8 mouse cellular contexts compared by ENCODE assay signal in genomic region chr8:95204039-95204380, GRCm38 (mm10). TPM values are rescaled to one million over a fixed set of nuclear protein-coding genes. Genes with fewer than 3 reads are reported as not detected.
DNase-seq lines count a peak whose midpoint lies in the region; ATAC-seq lines count a peak whose summit lies in the region.

No protein-coding gene starts in this region.

- H3K27ac ChIP-seq in liver, embryonic 12.5 days = no peak overlapping the region
- no peak overlapping the region for H3K27ac ChIP-seq in limb, embryonic 10.5 days

- H3K4me1 ChIP-seq in liver, embryonic 12.5 days = no peaks in the 10 kb centered on the region
- no peaks in the 10 kb centered on the region for H3K4me1 ChIP-seq in limb, embryonic 10.5 days

- no peak overlapping the region for H3K4me2 ChIP-seq in liver, embryonic 12.5 days

- peak; percentile 53 for DNase-seq in liver
- peak; percentile 82 for DNase-seq in embryo, embryonic 11 days
- peak; percentile 49 for DNase-seq in kidney, adult 11 months
- DNase-seq in limb, embryonic 10.5 days (ENCODE audit: low spot score) = peak; percentile 90
- peak; percentile 33 for DNase-seq in monocyte, adult 2 months (ENCODE audit: low read depth in 1 of 2, low spot score in 2 of 2)
- peak; percentile 33 to 51 for DNase-seq in spleen, postnatal 14 days (ENCODE audit: low spot score in 2 of 2)

- no peaks in the 10 kb centered on the region for H3K27me3 ChIP-seq in liver, embryonic 12.5 days (replicated peaks)
- 0 out of 2 replicates have a peak, but pooled peaks cover 4% of the 10 kb centered on the region for H3K27me3 ChIP-seq in limb, embryonic 10.5 days (ENCODE audit: low read depth, poor library complexity, severe bottlenecking)

- H3K4me3 ChIP-seq in liver, embryonic 12.5 days = no peak overlapping the region
- no peak overlapping the region for H3K4me3 ChIP-seq in limb, embryonic 10.5 days

- H3K36me3 ChIP-seq in liver, embryonic 12.5 days = no peaks in the 10 kb centered on the region
- no peaks in the 10 kb centered on the region for H3K36me3 ChIP-seq in limb, embryonic 10.5 days

- H3K9ac ChIP-seq in liver, embryonic 12.5 days = no peak overlapping the region

- WGBS in liver, embryonic 12.5 days (ENCODE audit: insufficient replicate concordance) = 21% methylated on average over 10 of the region's 10 CpGs
- 17% methylated on average over 10 of the region's 10 CpGs for WGBS in limb, embryonic 10.5 days

- H3K9me3 ChIP-seq in liver, embryonic 12.5 days (replicated peaks) = no peaks in the 10 kb centered on the region
- no peaks in the 10 kb centered on the region for H3K9me3 ChIP-seq in limb, embryonic 10.5 days (replicated peaks)

- ATAC-seq in liver, embryonic 12.5 days = no peak
- peak; percentile 88 for ATAC-seq in granulocyte monocyte progenitor cell, adult 5-6 weeks (replicated peaks; ENCODE audit: poor library complexity, severe bottlenecking)

RNA-seq across cellular contexts. Expression of gene Kifc3, which starts 1.4 kb away (rescaled TPM):
- 6.2 and 8.8 TPM in 2 replicates for polyA plus RNA-seq in liver, embryonic 12.5 days (2016; fragmentation: Nextera tagmentation; extraction: Ambion mirVana)
- total RNA-seq in granulocyte monocyte progenitor cell, adult 5-6 weeks (2014; fragmentation: Nextera tagmentation) = 0.26 and 1.1 TPM in 2 replicates
- 3.2 and 4.1 TPM in 2 replicates for total RNA-seq in granulocyte monocyte progenitor cell, adult 5-6 weeks (2017)
- polyA plus RNA-seq in limb, embryonic 10.5 days (2016; fragmentation: Nextera tagmentation; extraction: Ambion mirVana) = 10.8 and 13.2 TPM in 2 replicates

Comparison
In these comparisons a context has a peak if more than half of its experiments do, and no peak if none do; other contexts are left out.
1. DNase-seq: peak in every context shown above with its lines; median percentile 90 in limb, embryonic 10.5 days; 82 in embryo, embryonic 11 days; 53 in liver; 49 in kidney, adult 11 months; 42 in spleen, postnatal 14 days; 33 in monocyte, adult 2 months.